Mouse (Mus musculus): ENCODE measurements at regions not wholly inside any gene's neighbourhood (a gene's known extent, or its start where the extent isn't known, plus 50 kb on each side); places are given as distances from the start of the nearest gene placed in this dataset.

DNA sequence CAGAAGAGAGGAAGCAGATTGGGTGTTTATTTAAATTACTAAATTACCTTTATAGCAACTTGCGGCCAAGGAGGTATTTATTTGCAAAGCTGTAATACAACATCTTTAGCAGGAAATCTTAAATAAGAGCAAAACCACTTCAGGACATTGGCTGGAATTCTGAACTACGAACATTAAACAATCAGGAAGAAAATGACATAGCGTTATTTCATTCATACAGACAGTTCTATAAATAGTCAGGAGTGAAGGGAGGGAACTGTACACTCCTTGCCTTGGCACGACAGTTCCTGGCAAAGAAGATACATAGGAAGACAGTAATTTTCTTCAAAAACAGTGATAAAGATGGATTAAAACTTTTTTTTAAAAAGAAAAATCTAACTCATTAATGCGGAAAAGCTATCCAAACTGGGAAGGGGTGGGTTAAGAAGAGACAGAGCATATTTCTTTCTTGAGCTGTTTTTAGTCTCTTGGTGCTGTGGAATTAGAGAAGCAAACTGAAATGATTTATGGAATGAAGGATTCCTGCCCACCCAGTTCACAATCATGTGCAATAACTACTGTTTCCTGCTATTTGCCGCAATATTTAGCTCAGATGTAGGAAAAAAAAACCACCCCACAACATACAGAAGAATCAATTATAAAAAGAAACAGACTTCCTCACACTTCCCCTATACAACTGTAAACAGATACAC, 147.9 kb downstream of the Mbl2 start:
- 25% methylated on average over 6 of the region's 6 CpGs for WGBS
- no peak overlapping the region for H3K27ac ChIP-seq (ENCODE audit: control insufficient read depth, insufficient read depth, low read depth, low read length, poor library complexity)

DNA sequence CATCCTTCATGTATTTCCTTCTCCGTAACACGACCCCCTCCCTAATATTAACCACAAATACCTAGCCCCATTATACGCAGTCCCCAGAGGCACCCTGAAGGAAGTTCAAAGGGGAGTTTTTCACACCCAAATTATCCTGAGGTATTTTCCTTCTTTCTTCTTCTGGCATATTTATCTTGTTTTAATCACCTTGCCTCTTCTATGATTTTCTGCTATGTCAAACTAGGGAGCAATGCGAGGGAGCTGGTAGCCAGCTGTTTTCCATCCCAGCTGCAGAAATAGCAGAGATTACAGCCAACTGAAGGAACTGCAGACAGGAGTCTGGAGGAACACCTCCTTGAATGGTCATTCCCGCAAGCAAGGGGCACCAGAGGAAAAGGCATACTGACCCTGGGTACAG, 155.7 kb downstream of the Dkk1 start:
- TF ChIP-seq CTCF (IDR thresholded peaks at IDR 0.05; ENCODE audit: control insufficient read depth, insufficient read depth, low read length) (no peak), POLR2A (IDR thresholded peaks at IDR 0.05; ENCODE audit: borderline replicate concordance, control insufficient read depth, low read depth, low read length) (no peak)
- Histone ChIP-seq H3K4me3 (replicated peaks; ENCODE audit: control insufficient read depth, low read depth, low read length) (no peak overlapping the region), H3K4me1 (ENCODE audit: control insufficient read depth, insufficient read depth, low read length) (no peaks in the 10 kb centered on the region), H3K27ac (ENCODE audit: control insufficient read depth, insufficient read depth, low read depth, low read length, poor library complexity) (no peak overlapping the region)
- WGBS, result 69% methylated on average over 5 of the region's 5 CpGs

More for the DNA sequence above, 147.9 kb downstream of the Mbl2 start:
- Histone ChIP-seq H3K4me3 (replicated peaks; ENCODE audit: control insufficient read depth, low read depth, low read length) (no peak overlapping the region), H3K4me1 (ENCODE audit: control insufficient read depth, insufficient read depth, low read length) (no peaks in the 10 kb centered on the region)
- TF ChIP-seq CTCF (IDR thresholded peaks at IDR 0.05; ENCODE audit: control insufficient read depth, insufficient read depth, low read length) (no peak), POLR2A (IDR thresholded peaks at IDR 0.05; ENCODE audit: borderline replicate concordance, control insufficient read depth, low read depth, low read length) (no peak)

DNA sequence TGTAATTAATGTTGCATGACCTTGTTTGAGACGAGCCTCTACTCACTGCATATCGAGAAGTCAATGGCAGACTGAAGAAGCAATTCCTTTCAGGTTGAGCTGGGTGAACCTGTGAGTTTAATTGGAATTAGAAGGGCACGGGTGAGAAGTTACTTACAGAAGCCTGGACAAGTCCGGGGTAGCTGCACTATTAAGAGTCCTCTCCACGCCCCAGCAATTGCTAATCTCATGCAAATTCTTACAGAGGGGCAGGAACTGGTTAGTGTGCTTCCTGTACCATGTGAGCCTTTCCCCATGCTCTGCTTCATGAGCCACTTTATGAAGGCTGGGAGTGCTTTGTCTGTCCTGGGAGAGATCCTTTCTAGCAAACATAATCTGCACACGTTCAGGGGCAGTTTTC, 142.5 kb downstream of the Dkk1 start:
- no peak overlapping the region for H3K4me3 ChIP-seq (replicated peaks; ENCODE audit: control insufficient read depth, low read depth, low read length)
- no peak overlapping the region for H3K27ac ChIP-seq (ENCODE audit: control insufficient read depth, insufficient read depth, low read depth, low read length, poor library complexity)
- H3K4me1 ChIP-seq (ENCODE audit: control insufficient read depth, insufficient read depth, low read length), result no peaks in the 10 kb centered on the region
- TF ChIP-seq CTCF (IDR thresholded peaks at IDR 0.05; ENCODE audit: control insufficient read depth, insufficient read depth, low read length) (no peak), POLR2A (IDR thresholded peaks at IDR 0.05; ENCODE audit: borderline replicate concordance, control insufficient read depth, low read depth, low read length) (no peak)
- 74% methylated on average over 6 of the region's 6 CpGs for WGBS

DNA sequence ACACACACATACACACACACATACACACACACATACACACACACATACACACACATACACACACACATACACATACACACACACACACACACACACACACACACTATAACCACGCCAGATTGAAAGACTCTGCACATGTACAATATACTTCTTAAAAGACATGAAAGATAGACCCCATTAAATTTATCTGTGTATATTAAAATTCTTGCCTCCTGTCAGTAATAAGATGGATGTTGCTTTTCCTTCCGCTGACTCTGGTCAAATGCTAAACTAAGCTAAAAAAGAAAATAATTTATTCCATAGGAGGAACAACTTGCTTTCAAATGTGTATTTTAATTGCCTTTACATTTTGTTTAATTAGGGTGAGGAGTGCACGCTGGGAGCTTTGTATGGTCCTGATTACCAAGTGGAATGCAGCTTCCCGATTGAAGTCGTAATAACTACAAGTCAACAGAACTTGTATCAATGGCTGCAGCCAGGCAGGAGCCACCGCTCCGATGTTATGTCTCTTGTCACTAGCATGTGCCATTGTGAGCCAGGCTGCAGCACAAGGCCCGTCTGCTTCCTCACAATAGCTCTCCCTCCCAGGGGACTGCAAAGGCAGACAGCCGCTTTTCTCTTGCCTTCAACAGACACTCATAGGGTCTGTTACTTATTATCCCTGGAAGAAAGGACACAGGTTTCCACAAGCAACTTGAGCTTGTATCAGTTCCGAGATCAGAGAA, 129.7 kb downstream of the Dkk1 start:
- TF ChIP-seq CTCF (IDR thresholded peaks at IDR 0.05; ENCODE audit: control insufficient read depth, insufficient read depth, low read length), result no peak
- TF ChIP-seq POLR2A (IDR thresholded peaks at IDR 0.05; ENCODE audit: borderline replicate concordance, control insufficient read depth, low read depth, low read length), result no peak
- Histone ChIP-seq H3K4me1 (ENCODE audit: control insufficient read depth, insufficient read depth, low read length) (no peaks in the 10 kb centered on the region; the same call in 1 of the 2 replicates), H3K4me3 (replicated peaks; ENCODE audit: control insufficient read depth, low read depth, low read length) (no peak overlapping the region), H3K27ac (ENCODE audit: control insufficient read depth, insufficient read depth, low read depth, low read length, poor library complexity) (no peak overlapping the region)
- 72% methylated on average over 10 of the region's 10 CpGs for WGBS

DNA sequence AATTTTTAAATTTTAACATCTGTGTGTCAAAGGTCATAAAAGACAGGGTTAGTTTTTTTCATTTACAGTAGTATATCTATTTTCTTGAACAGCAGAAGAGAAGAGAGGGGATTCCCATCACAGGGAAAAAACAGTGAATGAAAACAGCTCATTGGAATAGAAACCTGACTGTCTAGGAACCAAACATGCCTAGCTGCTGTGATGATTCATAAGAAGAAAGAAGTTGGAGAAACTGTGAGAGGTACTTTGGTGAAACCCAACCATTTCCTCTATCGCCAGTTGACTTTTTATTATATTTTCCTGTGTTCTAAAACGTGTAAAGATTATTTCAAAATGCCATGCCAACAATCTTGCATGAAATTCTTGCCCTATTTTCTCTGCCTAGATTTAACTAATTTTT, 123.8 kb downstream of the Dkk1 start:
- 28% methylated on average over 2 of the region's 2 CpGs for WGBS
- Histone ChIP-seq H3K4me3 (replicated peaks; ENCODE audit: control insufficient read depth, low read depth, low read length) (no peak overlapping the region), H3K27ac (ENCODE audit: control insufficient read depth, insufficient read depth, low read depth, low read length, poor library complexity) (no peak overlapping the region), H3K4me1 (ENCODE audit: control insufficient read depth, insufficient read depth, low read length) (no peaks in the 10 kb centered on the region)
- no peak for TF ChIP-seq CTCF (IDR thresholded peaks at IDR 0.05; ENCODE audit: control insufficient read depth, insufficient read depth, low read length)
- no peak for TF ChIP-seq POLR2A (IDR thresholded peaks at IDR 0.05; ENCODE audit: borderline replicate concordance, control insufficient read depth, low read depth, low read length)

DNA sequence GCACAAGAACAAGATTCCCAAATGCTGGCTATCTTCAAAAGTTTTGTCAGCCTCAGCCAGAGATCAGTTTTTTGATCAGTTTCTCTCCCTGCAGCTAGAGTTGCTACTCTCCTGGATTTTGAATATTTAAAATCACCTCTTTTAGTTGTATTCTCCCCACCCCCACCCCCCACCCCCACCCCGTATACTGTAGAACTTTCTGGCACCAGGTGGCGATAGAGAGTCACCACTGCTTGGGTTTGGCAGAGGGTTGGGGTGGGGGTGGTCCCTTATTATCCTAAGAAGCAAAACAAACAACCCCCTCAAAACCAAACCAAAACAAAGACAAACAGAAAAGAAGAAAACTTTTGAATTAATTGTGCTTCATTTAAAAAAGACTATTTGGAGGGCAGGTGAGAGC, 122.0 kb downstream of the Dkk1 start:
- H3K4me1 ChIP-seq (ENCODE audit: control insufficient read depth, insufficient read depth, low read length), result no peaks in the 10 kb centered on the region
- no peak for TF ChIP-seq POLR2A (IDR thresholded peaks at IDR 0.05; ENCODE audit: borderline replicate concordance, control insufficient read depth, low read depth, low read length)
- TF ChIP-seq CTCF (IDR thresholded peaks at IDR 0.05; ENCODE audit: control insufficient read depth, insufficient read depth, low read length), result no peak; the same call in 1 of the 2 replicates
- WGBS, result 27% methylated on average over 2 of the region's 2 CpGs
- H3K4me3 ChIP-seq (replicated peaks; ENCODE audit: control insufficient read depth, low read depth, low read length), result no peak overlapping the region
- H3K27ac ChIP-seq (ENCODE audit: control insufficient read depth, insufficient read depth, low read depth, low read length, poor library complexity), result no peak overlapping the region

DNA sequence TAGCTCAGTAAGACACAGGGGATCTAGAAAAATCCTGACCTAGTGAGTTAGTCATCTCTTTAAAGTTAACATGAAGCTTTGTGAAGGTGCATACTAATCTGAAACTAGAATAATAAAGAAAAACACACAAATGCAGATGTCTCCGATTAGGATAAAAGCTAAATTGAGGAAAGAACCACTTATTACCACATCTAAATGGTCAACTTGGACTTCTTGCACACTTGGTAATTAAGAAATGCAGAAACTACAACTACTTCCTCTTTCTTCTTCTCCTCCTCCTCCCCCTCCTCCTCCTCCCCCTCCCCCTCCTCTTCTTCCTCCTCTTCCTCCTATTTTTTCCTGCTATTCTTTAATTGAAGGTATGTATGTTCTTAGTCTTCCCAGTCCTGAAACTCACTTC, 116.3 kb downstream of the Dkk1 start:
- Histone ChIP-seq H3K4me3 (replicated peaks; ENCODE audit: control insufficient read depth, low read depth, low read length) (no peak overlapping the region), H3K4me1 (ENCODE audit: control insufficient read depth, insufficient read depth, low read length) (no peaks in the 10 kb centered on the region), H3K27ac (ENCODE audit: control insufficient read depth, insufficient read depth, low read depth, low read length, poor library complexity) (no peak overlapping the region)
- WGBS, result 19% methylated on average over 1 of the region's 1 CpGs
- TF ChIP-seq CTCF (IDR thresholded peaks at IDR 0.05; ENCODE audit: control insufficient read depth, insufficient read depth, low read length) (no peak), POLR2A (IDR thresholded peaks at IDR 0.05; ENCODE audit: borderline replicate concordance, control insufficient read depth, low read depth, low read length) (no peak)

DNA sequence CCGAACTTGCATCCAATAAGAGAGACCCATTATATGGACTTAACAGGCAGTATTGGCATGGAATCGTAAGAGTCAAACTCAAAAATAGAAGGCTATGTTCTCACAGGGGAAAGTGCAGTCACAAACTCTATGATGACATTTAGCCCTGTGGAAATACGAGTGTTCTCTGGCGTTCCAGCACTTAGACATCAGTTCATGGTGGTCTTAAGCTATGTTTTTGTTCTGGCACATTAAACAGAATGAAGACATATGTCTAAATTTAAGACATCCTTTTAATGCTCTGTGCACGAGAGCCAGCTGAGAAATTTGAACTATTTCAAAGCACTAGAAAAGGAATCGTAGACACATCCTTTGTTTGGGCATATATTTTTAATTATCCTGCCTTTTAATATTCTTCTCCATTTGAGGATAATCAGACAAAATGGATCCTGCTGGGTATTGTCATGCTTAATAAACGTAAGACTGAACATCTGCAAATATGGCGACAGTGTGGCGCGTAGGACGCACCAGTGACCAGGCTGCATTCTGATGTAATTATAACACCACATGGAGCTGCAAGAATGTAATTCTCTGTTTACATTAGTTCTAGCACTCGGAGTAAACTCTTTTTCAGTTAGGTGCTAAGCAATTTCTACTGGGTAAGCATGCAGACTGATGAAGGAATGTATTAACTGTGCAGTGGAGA, 114.3 kb downstream of the Dkk1 start:
- 85% methylated on average over 12 of the region's 12 CpGs for WGBS
- Histone ChIP-seq H3K4me1 (ENCODE audit: control insufficient read depth, insufficient read depth, low read length) (no peaks in the 10 kb centered on the region), H3K27ac (ENCODE audit: control insufficient read depth, insufficient read depth, low read depth, low read length, poor library complexity) (no peak overlapping the region), H3K4me3 (replicated peaks; ENCODE audit: control insufficient read depth, low read depth, low read length) (no peak overlapping the region)
- TF ChIP-seq CTCF (IDR thresholded peaks at IDR 0.05; ENCODE audit: control insufficient read depth, insufficient read depth, low read length) (no peak), POLR2A (IDR thresholded peaks at IDR 0.05; ENCODE audit: borderline replicate concordance, control insufficient read depth, low read depth, low read length) (no peak)
